Mouse (Mus musculus) kidney, embryonic 15.5 days (tissue): ENCODE measurements at regions not wholly inside any gene's neighbourhood (a gene's known extent, or its start where the extent isn't known, plus 50 kb on each side); places are given as distances from the start of the nearest gene placed in this dataset.

ENCODE experiments used
- ATAC-seq: fragments of 200-750 bp; cut with Nextera tagmentation; replicated peaks from 2 replicates; pipeline ENCODE4 v1.8.0; 2017; ENCODE audit warnings: moderate TSS enrichment; ENCODE audit not compliant: low FRiP score
- H3K27ac ChIP-seq: fragments of 300-500 bp; sonication (generic); 2 replicates; pipeline ENCODE4 v1.5.1; 2015; ENCODE audit warnings: mild to moderate bottlenecking, inconsistent platforms
- H3K27me3 ChIP-seq: fragments of 300-500 bp; sonication (generic); 2 replicates; pipeline ENCODE4 v1.6.1; 2015; ENCODE audit warnings: inconsistent platforms
- H3K36me3 ChIP-seq: fragments of 300-500 bp; sonication (generic); 2 replicates; pipeline ENCODE4 v1.6.1; 2015; ENCODE audit warnings: inconsistent platforms
- H3K4me1 ChIP-seq: fragments of 300-500 bp; sonication (generic); 2 replicates; pipeline ENCODE4 v1.6.1; 2015; ENCODE audit warnings: inconsistent platforms
- H3K4me2 ChIP-seq: fragments of 300-500 bp; sonication (generic); 2 replicates; pipeline ENCODE4 v1.6.1; 2015; ENCODE audit warnings: moderate library complexity, mild to moderate bottlenecking, inconsistent platforms
- H3K4me3 ChIP-seq: fragments of 300-500 bp; sonication (generic); replicated peaks from 2 replicates; pipeline ENCODE4 v1.5.1; 2015; ENCODE audit warnings: mild to moderate bottlenecking, inconsistent platforms
- H3K9ac ChIP-seq: fragments of 300-500 bp; sonication (generic); 2 replicates; pipeline ENCODE4 v1.6.1; 2015; ENCODE audit warnings: mild to moderate bottlenecking, inconsistent platforms
- H3K9me3 ChIP-seq: fragments of 300-500 bp; sonication (generic); replicated peaks from 2 replicates; pipeline ENCODE4 v1.6.1; 2016; ENCODE audit warnings: inconsistent platforms
- WGBS: fragments of 180-500 bp; shearing (Covaris S2); methylation state at CpG from one replicate; pipeline ENCODE4 v1.1.7; 2015; ENCODE audit warnings: mixed read lengths; 5-methylcytosine and 5-hydroxymethylcytosine counted together

DNA sequence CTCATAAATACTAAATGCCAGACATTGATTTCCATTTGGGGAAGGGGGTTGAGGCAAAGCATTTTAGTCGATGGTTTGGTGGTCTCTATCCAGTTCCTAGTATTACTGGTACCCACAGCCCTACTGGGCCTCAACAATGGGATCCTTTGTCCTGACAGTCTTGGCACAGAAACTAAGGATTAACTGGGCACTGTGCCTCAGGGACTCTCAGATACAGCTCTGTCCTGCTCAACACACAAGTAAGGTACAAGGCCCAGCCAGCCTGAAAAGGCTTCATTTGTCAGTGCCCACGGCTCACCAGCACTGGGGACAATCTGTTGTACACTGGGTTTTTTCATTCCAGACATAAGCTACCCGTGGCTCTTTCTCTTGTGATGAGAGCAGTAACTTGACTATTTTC lies 686.0 kb downstream of the Nedd1 start:
- H3K4me2 ChIP-seq, result no peak overlapping the region
- no peaks in the 10 kb centered on the region for H3K4me1 ChIP-seq
- H3K27ac ChIP-seq, result no peak overlapping the region
- no peaks in the 10 kb centered on the region for H3K27me3 ChIP-seq
- WGBS, result 72% methylated on average over 3 of the region's 3 CpGs
- H3K9me3 ChIP-seq, result no peaks in the 10 kb centered on the region
- no peak overlapping the region for H3K4me3 ChIP-seq
- no peaks in the 10 kb centered on the region for H3K36me3 ChIP-seq
- ATAC-seq, result no peak
- no peak overlapping the region for H3K9ac ChIP-seq

DNA sequence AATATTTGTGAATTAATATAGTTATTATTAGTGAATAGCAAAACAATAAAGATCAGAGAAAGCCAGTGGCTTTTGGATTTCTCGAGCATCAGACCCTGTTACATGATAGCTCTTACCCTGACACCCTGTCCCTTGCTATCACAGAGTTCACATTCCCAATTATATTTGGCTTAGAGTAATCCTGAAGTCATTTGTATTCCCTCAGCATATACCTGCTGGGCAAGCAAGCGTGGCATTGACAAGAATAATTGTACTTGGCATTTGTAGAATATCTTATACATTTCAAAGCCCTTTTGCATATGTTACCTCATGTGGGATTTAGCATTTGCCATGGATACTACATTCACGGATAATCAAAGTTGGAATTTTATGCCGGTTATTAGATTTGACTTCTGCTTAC lies 692.0 kb downstream of the Nedd1 start:
- Histone ChIP-seq H3K4me1 (no peaks in the 10 kb centered on the region), H3K9ac (no peak overlapping the region), H3K36me3 (no peaks in the 10 kb centered on the region), H3K27me3 (no peaks in the 10 kb centered on the region), H3K4me2 (no peak overlapping the region), H3K27ac (no peak overlapping the region), H3K9me3 (no peaks in the 10 kb centered on the region), H3K4me3 (no peak overlapping the region)
- 84% methylated on average over 4 of the region's 4 CpGs for WGBS
- ATAC-seq, result no peak

DNA sequence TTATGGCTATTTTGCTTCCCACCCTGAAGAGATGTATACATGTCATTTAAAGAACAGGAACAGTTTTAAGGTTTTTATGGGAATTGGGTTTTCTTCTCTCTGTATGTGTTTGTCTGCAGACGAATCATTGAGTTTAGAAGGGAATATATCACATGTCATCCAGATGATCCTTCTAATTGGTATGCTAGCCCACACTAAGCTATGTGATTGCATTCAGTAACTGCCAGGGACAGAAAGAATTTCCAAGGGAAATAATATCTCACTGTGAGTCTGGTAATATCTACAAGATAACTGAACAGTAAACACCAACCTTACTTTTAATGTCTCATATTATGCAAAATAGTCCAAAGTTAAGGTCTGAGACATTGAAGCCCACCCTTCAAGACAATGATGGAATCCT lies 698.0 kb downstream of the Nedd1 start:
- 51% methylated on average over 1 of the region's 1 CpGs for WGBS
- no peak overlapping the region for H3K9ac ChIP-seq
- no peaks in the 10 kb centered on the region for H3K9me3 ChIP-seq
- no peak for ATAC-seq
- no peak overlapping the region for H3K4me2 ChIP-seq
- no peaks in the 10 kb centered on the region for H3K27me3 ChIP-seq
- H3K27ac ChIP-seq, result no peak overlapping the region
- H3K36me3 ChIP-seq, result no peaks in the 10 kb centered on the region
- H3K4me1 ChIP-seq, result no peaks in the 10 kb centered on the region
- no peak overlapping the region for H3K4me3 ChIP-seq

DNA sequence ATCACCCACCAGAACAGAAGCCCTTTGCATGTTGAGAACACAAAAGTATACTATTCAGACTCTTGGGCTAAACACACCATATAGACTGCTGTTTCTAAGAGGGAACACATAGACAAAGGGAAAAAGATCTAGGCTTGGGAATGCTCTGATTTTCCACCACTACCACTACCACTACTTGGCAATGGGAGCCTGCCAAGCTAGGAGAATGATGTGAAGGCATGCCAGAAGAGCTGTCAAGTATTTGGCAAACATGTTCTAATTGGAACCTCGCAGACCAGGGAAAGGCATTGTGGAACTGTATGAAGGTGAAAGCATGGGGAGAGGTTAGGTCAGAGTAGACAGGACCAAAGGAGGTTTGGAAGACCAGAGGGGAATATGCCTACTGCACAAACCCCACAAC lies 701.2 kb downstream of the Nedd1 start:
- H3K4me1 ChIP-seq, result no peaks in the 10 kb centered on the region
- no peak overlapping the region for H3K4me3 ChIP-seq
- no peaks in the 10 kb centered on the region for H3K27me3 ChIP-seq
- 74% methylated on average over 1 of the region's 1 CpGs for WGBS
- H3K36me3 ChIP-seq, result no peaks in the 10 kb centered on the region
- no peak overlapping the region for H3K27ac ChIP-seq
- H3K9ac ChIP-seq, result no peak overlapping the region
- no peak for ATAC-seq
- H3K9me3 ChIP-seq, result no peaks in the 10 kb centered on the region
- H3K4me2 ChIP-seq, result no peak overlapping the region

DNA sequence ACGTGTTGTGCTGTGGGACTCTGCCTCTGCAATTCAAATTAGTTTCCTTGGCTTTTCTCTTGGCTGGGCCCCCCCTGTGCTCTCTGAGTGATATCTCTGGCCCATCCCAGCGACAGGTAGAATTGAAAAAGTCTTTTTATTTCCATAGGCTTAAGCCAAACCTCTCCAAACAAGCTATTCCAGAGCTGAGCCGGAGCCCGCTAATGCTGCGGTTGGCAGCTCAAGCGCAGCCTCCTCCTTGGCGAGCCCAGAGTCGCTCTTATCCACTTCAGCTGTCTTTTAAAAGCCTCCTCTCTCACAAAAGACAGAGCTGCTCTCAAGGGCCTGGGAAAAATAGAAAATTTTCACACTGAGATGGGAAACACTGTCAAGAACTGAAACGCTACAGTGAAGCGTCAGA lies 712.7 kb downstream of the Nedd1 start:
- peak; percentile 79 for ATAC-seq
- Histone ChIP-seq H3K4me1 (peaks cover 4% of the 10 kb centered on the region; the same call in 1 of the 2 replicates), H3K36me3 (no peaks in the 10 kb centered on the region), H3K4me2 (no peak overlapping the region), H3K9ac (no peak overlapping the region), H3K4me3 (no peak overlapping the region), H3K9me3 (no peaks in the 10 kb centered on the region), H3K27ac (peak overlapping the region; percentile 7; the same call in 1 of the 2 replicates), H3K27me3 (no peaks in the 10 kb centered on the region)
- 40% methylated on average over 10 of the region's 10 CpGs for whole genome bisulfite sequencing

DNA sequence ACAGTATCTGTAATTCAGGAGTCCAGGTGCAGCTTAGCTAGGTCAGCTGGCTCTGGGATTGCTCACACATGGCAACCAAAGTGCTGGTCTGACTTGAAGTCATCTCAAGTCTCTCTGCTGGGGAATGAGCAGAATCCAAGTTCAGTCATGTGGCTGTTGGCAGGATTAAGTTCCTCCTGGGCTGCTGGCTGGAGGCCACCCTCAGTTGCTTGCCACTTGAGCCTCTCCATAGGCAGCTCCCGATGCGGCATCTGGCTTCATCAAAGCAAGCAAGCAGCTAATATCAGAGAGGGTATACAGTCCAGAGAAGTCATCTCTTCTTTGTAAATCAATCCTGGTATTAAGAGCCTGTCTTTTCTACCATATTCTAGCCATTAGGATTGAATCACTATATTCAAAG lies 714.3 kb downstream of the Nedd1 start:
- WGBS, result 89% methylated on average over 2 of the region's 2 CpGs
- Histone ChIP-seq H3K4me2 (no peak overlapping the region), H3K27me3 (no peaks in the 10 kb centered on the region), H3K9ac (no peak overlapping the region), H3K27ac (no peak overlapping the region), H3K9me3 (no peaks in the 10 kb centered on the region), H3K4me3 (no peak overlapping the region), H3K4me1 (peaks cover 4% of the 10 kb centered on the region; the same call in 1 of the 2 replicates), H3K36me3 (no peaks in the 10 kb centered on the region)
- no peak for ATAC-seq

DNA sequence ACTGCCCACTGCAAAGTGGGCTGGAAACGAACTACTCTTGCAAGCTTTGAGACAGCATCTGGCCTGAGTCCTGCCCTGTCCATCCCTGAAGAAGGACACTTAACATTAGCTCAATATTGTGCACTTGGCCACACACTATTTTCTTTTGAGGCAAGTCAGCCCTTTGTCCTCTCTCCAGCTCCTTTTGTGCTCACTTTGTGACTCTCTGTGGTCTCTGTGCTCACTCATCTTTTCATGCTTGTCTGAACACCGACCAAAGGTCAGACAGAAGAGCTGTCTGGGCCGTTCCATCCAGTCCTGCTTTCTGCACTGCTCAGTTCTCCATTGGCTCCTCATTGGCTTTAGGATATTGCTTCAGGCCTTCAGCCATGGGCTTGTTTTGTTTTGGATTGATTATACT lies 715.8 kb downstream of the Nedd1 start:
- Histone ChIP-seq H3K36me3 (no peaks in the 10 kb centered on the region), H3K9me3 (no peaks in the 10 kb centered on the region), H3K9ac (no peak overlapping the region), H3K4me2 (no peak overlapping the region), H3K27ac (no peak overlapping the region), H3K4me3 (no peak overlapping the region), H3K27me3 (no peaks in the 10 kb centered on the region), H3K4me1 (peaks cover 4% of the 10 kb centered on the region; the same call in 1 of the 2 replicates)
- no peak; the same call in 1 of the 2 replicates for ATAC-seq
- WGBS, result 48% methylated on average over 3 of the region's 3 CpGs

DNA sequence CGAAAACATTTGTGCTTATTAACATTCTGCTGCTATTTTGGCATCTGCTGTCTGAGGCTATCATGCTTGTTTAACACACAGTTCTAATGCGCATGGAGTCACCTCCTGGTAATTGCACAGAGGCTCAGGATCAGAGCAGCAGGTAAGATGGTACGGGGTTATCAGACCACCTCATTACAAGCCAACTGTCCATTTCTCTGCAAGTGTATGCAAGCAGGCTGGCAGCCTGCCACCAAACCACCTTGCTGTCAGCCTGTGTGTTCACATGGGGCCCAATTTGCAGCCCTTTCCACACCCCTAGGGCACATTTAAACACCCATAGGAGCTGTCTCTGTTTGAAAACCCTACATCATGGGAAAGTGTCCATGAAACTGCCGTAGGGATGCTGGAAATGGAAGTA lies 731.2 kb downstream of the Nedd1 start:
- no peaks in the 10 kb centered on the region for H3K27me3 ChIP-seq
- H3K27ac ChIP-seq, result no peak overlapping the region
- no peak overlapping the region for H3K4me2 ChIP-seq
- 89% methylated on average over 4 of the region's 4 CpGs for WGBS
- H3K9me3 ChIP-seq, result no peaks in the 10 kb centered on the region
- ATAC-seq, result no peak
- H3K36me3 ChIP-seq, result no peaks in the 10 kb centered on the region
- no peak overlapping the region for H3K4me3 ChIP-seq
- H3K4me1 ChIP-seq, result 0 out of 2 replicates have a peak, but pooled peaks cover 9% of the 10 kb centered on the region
- H3K9ac ChIP-seq, result no peak overlapping the region

DNA sequence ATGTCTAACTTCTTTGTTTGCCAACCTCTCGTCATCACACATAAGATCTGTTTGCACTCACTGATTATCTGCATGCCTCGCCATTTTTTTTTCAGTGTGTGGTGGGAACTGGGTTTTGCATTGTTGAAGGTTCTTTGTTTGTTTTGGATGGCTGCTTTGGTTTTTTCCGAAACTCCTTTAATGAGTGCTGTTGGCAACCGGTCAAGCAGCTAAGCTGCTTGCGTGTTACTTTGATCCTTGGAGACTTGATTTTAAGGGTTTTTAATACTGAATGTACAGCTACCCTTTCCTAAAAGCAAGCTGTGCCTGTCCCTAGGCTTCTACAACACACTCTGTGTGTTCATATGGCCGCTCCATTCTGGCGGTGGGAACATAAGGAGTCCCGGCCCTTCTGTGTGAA lies 733.9 kb downstream of the Nedd1 start:
- H3K4me3 ChIP-seq, result no peak overlapping the region
- 43% methylated on average over 8 of the region's 8 CpGs for WGBS
- no peaks in the 10 kb centered on the region for H3K9me3 ChIP-seq
- no peak overlapping the region for H3K4me2 ChIP-seq
- H3K4me1 ChIP-seq, result 0 out of 2 replicates have a peak, but pooled peaks cover 9% of the 10 kb centered on the region
- no peak for ATAC-seq
- H3K9ac ChIP-seq, result no peak overlapping the region
- H3K36me3 ChIP-seq, result no peaks in the 10 kb centered on the region
- H3K27me3 ChIP-seq, result no peaks in the 10 kb centered on the region
- no peak overlapping the region for H3K27ac ChIP-seq

DNA sequence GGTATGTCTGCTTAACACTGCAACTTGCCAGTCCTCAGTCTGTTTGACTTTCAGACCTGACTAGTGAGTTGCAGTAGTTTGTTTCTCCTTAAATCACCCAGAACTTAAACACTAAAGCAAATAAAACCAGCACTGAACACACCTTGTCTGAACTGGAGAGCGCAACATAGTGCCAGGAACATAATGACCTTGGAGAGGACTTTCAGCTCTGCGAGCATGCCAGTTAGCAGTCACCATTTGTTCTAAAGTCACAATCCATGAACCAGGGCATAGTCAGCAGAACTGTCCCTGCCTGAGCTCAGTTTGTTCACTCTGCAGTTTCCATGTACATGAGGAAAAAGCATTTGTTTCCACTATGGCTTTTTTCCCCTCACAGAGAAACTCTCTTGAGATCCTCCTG lies 742.4 kb downstream of the Nedd1 start:
- WGBS, result 81% methylated on average over 2 of the region's 2 CpGs
- Histone ChIP-seq H3K4me2 (no peak overlapping the region), H3K9ac (no peak overlapping the region), H3K27ac (no peak overlapping the region), H3K36me3 (no peaks in the 10 kb centered on the region), H3K9me3 (no peaks in the 10 kb centered on the region), H3K4me1 (no peaks in the 10 kb centered on the region), H3K27me3 (no peaks in the 10 kb centered on the region), H3K4me3 (no peak overlapping the region)
- ATAC-seq, result no peak

DNA sequence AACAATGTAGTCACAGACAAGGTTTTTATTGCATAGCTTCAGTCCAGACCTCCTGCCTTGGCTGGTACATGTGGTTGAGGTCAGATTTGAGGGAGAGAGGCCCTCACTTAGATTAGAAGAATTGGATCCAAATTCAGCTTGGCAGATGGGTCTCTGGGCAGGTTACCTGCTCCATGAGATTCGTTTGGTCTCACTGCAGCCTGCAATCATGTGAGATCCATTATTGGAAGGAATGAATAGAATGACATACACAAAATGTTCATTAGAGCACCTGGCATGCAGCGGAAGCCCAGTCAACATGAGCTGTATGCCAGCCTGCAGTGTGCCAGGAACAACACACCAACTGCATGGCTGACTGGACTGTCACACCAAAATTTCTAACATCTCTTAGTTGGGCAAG lies 750.3 kb downstream of the Nedd1 start:
- H3K4me1 ChIP-seq, result no peaks in the 10 kb centered on the region
- no peak overlapping the region for H3K4me2 ChIP-seq
- H3K4me3 ChIP-seq, result no peak overlapping the region
- no peak overlapping the region for H3K27ac ChIP-seq
- H3K27me3 ChIP-seq, result no peaks in the 10 kb centered on the region
- no peak overlapping the region for H3K9ac ChIP-seq
- ATAC-seq, result no peak
- no peaks in the 10 kb centered on the region for H3K9me3 ChIP-seq
- WGBS, result 91% methylated on average over 2 of the region's 2 CpGs
- H3K36me3 ChIP-seq, result no peaks in the 10 kb centered on the region

DNA sequence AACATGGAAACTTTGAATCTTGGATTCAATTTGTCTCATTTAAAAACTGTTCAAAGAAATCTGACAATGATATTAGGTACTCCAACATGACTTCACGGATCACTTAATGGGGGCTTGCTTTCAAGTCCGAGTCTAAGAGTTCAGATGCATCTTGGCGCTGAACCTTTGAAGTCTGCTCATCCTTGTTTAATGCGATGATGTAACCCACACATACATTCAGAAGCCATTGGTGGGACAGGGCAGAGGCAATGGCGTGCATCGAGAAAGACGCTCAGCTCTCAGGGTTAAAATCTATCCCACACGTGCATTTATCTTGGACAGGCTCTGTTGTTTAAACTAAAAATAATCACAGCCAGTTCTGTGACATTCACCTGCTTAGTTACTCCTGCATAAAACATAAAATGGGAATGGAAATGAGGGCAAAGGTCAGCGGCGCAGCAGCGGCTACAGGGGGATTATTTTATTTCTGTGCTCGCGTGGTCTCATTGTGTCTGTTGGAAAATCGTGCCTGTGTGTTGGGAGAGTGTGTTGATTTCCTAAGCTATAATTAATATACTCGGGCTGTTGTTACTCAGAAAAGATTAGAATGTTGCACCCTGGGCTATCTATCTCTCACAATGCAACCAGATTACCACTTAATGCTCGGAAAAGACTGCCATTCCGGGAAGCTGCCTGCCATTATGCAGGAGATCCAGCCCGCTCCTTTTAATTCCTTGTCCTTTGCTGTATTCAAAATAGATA lies 754.5 kb downstream of the Nedd1 start:
- Histone ChIP-seq H3K9me3 (no peaks in the 10 kb centered on the region), H3K4me2 (no peak overlapping the region), H3K4me3 (no peak overlapping the region), H3K4me1 (no peaks in the 10 kb centered on the region), H3K9ac (no peak overlapping the region), H3K36me3 (no peaks in the 10 kb centered on the region), H3K27ac (no peak overlapping the region), H3K27me3 (no peaks in the 10 kb centered on the region)
- no peak for ATAC-seq
- 78% methylated on average over 18 of the region's 18 CpGs for WGBS
